Mouse (Mus musculus): ENCODE data around the gene Spsb4. TPM values are rescaled to one million over a fixed set of nuclear protein-coding genes. Genes with fewer than 3 reads are reported as not detected.
A peak's percentile ranks its signal among the peaks of the same experiment; 100 is the strongest.

The Spsb4 gene
- polyA plus RNA-seq (2015; fragmentation: Nextera tagmentation; extraction: Ambion mirVana), result 28.5 and 31.0 TPM in 2 replicates

DNA sequence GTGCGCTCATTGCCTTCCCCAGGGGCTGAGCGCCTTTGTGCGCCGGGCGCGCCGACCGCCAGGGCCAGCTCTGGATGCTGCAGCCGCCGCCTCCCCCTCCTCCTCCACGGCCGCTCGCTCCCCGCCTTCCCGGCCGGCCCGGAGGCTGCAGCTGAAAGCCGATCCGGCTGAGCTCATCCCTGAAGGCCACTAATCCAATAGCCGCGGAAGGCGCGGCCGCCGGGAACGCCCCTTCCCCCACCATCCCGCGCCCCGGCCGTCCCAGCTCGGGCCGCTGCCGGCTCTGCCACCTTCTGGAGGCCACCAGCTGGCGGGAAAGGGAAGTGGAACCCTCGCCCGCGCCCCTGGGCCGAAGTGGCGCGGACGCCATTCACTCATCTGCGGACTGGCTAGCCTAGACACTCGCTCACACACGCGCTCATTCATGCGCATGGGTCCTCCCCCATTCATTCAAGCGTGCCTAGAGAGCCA lies at the start of gene Spsb4:
Gene Spsb4, minus strand, starts transcription at position 167 of the 471 bp plus-strand sequence.
- peak; percentile 87 for ATAC-seq (ENCODE audit: low FRiP score)
- Histone ChIP-seq H3K4me3 (replicated peaks) (peak within 1 kb of the TSS; percentile 68), H3K9ac (replicated peaks) (peak within 1 kb of the TSS; percentile 86), H3K9me3 (replicated peaks) (no peaks in the 10 kb centered on the region), H3K4me2 (peak within 1 kb of the TSS; percentile 87), H3K27me3 (replicated peaks) (no peaks in the 10 kb centered on the region), H3K27ac (replicated peaks) (peak within 1 kb of the TSS; percentile 94), H3K4me1 (peaks cover 51% of the 10 kb centered on the region), H3K36me3 (no peaks in the 10 kb centered on the region)
- WGBS, result under 1% methylated on average over 37 of the region's 47 CpGs

DNA sequence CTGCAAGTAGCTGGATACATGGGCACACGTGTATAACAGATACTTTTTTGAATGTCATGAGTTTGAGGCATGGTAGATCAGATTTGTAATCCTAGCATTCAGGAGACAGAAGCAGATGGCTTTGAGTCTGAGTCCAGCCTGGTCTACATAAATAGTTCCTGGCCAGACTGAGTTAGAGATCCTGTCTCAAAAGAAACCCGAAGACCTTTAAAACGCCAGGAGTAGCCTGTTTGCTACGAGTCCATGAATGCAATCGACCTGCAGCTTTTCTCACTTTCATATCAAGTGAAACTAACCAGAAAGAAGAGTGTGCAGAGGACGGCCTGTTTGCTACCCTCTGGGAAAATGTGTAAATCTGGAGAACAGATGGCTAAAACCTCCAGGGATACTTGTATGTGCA lies 49.1 kb upstream of the Spsb4 start:
- H3K4me2 ChIP-seq, result no peak overlapping the region
- no peak overlapping the region for H3K27ac ChIP-seq (replicated peaks)
- no peaks in the 10 kb centered on the region for H3K9me3 ChIP-seq (replicated peaks)
- no peaks in the 10 kb centered on the region for H3K27me3 ChIP-seq (replicated peaks)
- no peak overlapping the region for H3K9ac ChIP-seq (replicated peaks)
- H3K4me3 ChIP-seq (replicated peaks), result no peak overlapping the region
- H3K36me3 ChIP-seq, result no peaks in the 10 kb centered on the region
- ATAC-seq (ENCODE audit: low FRiP score), result no peak
- WGBS, result 64% methylated on average over 6 of the region's 6 CpGs
- peaks cover 12% of the 10 kb centered on the region for H3K4me1 ChIP-seq

DNA sequence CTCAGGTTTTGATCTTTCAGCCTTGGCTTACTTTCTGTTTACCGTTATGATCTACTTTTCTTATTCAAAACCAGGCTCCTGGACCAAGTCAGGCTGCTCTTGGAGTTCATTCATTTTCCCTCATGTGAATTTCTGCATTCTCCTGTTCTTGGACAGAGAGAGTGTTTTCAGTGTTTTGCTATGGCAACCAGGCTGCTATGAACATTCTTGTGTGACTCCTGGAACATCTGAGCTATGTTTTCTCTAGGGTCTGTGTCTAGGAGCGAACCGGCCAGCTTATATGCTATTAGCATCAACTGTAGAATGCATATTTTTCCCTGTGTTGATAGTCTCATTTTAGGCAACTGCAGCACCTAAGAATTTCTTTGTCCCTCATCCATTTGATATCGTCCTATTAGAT lies 47.2 kb upstream of the Spsb4 start:
- Histone ChIP-seq H3K27ac (replicated peaks) (no peak overlapping the region), H3K36me3 (no peaks in the 10 kb centered on the region), H3K4me1 (peaks cover 14% of the 10 kb centered on the region), H3K4me2 (no peak overlapping the region), H3K4me3 (replicated peaks) (no peak overlapping the region), H3K9me3 (replicated peaks) (no peaks in the 10 kb centered on the region), H3K27me3 (replicated peaks) (no peaks in the 10 kb centered on the region), H3K9ac (replicated peaks) (no peak overlapping the region)
- ATAC-seq (ENCODE audit: low FRiP score), result no peak
- WGBS, result 37% methylated on average over 4 of the region's 4 CpGs

DNA sequence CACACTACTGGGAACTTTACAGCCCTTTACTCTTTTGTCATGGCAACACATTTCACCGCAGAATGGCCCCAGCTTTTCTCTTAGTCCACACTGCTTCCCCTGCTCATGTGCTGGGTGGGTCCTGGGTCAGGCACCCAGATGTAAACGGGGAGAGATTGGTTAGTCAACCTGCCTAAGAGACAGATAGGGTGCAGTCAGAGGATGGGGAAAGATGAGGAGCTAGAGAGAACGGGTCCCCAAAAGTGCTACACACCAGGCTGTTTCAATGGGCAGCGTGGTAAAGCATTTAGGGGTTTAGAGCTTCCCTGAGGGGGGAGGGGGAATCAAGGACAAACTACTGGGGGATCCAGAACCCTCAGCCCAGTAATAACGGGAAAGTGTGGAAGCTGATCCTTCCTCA lies 46.6 kb upstream of the Spsb4 start:
- Histone ChIP-seq H3K4me2 (no peak overlapping the region), H3K27ac (replicated peaks) (no peak overlapping the region), H3K36me3 (no peaks in the 10 kb centered on the region), H3K4me1 (peaks cover 18% of the 10 kb centered on the region), H3K27me3 (replicated peaks) (no peaks in the 10 kb centered on the region), H3K4me3 (replicated peaks) (no peak overlapping the region), H3K9me3 (replicated peaks) (no peaks in the 10 kb centered on the region), H3K9ac (replicated peaks) (no peak overlapping the region)
- WGBS, result 16% methylated on average over 5 of the region's 5 CpGs
- no peak for ATAC-seq (ENCODE audit: low FRiP score)

DNA sequence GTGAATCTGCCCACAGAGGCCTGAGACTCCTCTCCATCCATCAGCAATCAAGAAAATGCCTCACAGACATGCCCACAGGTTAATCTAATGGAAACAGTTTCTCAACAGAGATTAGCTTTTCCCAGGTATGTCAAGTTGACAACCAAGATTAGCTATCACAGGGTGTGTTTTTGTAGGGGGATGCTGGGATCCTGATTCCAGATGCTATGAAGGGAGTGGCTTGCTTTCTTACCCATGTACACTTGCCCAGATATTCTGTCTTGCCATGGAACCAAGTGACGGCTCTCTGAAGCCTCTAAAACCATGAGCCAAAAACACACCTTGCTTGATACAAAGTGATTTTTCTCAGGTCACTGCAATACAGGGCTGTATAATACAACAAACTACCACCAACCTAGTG lies 45.5 kb upstream of the Spsb4 start:
- ATAC-seq (ENCODE audit: low FRiP score), result no peak
- Histone ChIP-seq H3K4me3 (replicated peaks) (no peak overlapping the region), H3K9ac (replicated peaks) (no peak overlapping the region), H3K9me3 (replicated peaks) (no peaks in the 10 kb centered on the region), H3K36me3 (no peaks in the 10 kb centered on the region), H3K27me3 (replicated peaks) (no peaks in the 10 kb centered on the region), H3K4me2 (no peak overlapping the region), H3K4me1 (peaks cover 18% of the 10 kb centered on the region), H3K27ac (replicated peaks) (no peak overlapping the region)
- WGBS, result 89% methylated on average over 1 of the region's 1 CpGs

DNA sequence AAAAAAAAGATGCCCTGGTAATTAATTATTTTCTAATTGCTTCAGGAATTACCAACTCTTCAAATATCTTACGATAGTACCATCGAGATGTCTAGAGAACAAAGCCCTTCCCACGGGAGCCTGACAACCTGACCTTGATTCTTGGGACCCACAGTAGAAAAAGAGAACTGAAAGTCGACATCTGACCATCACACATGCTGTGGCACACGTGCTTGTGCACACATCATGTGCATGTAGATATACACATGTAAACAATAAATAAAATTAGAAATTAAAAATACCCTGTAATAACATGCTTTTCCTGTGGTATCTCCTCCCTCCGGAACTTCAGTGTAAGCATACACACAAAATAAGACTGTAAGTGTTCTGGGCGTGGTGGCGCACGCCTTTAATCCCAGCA lies 43.1 kb upstream of the Spsb4 start:
- H3K4me2 ChIP-seq, result no peak overlapping the region
- H3K4me3 ChIP-seq (replicated peaks), result no peak overlapping the region
- H3K9ac ChIP-seq (replicated peaks), result no peak overlapping the region
- H3K27me3 ChIP-seq (replicated peaks), result no peaks in the 10 kb centered on the region
- no peak for ATAC-seq (ENCODE audit: low FRiP score)
- no peaks in the 10 kb centered on the region for H3K36me3 ChIP-seq
- H3K4me1 ChIP-seq, result peaks cover 15% of the 10 kb centered on the region; the same call in 1 of the 2 replicates
- H3K27ac ChIP-seq (replicated peaks), result no peak overlapping the region
- H3K9me3 ChIP-seq (replicated peaks), result no peaks in the 10 kb centered on the region
- 92% methylated on average over 9 of the region's 9 CpGs for WGBS

DNA sequence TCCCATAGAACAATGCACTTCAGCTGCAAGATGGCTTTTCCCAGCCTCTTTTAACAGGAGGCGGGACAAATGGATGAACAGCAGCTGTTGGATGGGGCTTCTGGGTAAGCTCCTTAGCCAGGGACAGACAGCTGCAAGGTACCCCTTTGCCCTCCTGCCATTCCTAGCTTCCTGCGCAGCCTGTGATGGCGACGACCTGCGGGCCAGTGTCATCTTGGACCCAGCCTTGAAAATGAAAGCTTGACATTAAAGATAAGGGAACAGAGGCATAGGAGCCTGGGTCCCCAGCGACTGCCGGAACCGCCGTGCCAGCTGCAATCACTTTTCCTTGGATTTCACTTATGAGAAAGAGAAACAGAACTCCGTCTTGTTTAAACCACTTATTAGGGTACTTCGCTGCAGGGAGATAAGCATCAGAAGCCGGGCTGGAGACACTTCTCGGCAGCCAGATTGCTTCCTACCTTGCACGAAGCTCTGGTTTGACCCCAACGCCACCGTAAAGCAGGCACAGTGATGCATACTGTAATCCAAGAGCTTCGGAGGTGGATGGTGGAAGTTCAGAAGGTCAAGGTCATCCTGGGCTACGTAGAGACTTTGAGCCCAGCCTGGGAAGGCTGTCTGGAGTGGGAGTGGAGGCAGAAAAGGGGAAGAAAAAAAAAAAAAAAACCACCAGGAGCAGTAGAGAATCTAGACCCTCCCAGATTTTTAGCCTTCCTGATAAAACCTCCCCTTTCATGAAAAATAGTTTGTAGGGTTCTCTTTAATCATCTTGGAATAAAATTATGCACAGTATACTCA lies 38.1 kb upstream of the Spsb4 start:
- Histone ChIP-seq H3K27ac (replicated peaks) (no peak overlapping the region), H3K9ac (replicated peaks) (no peak overlapping the region), H3K9me3 (replicated peaks) (no peaks in the 10 kb centered on the region), H3K4me1 (0 out of 2 replicates have a peak, but pooled peaks cover 12% of the 10 kb centered on the region), H3K4me2 (0 out of 2 replicates have a peak overlapping the region, but pooled peaks have one; percentile 4), H3K4me3 (replicated peaks) (no peak overlapping the region), H3K36me3 (no peaks in the 10 kb centered on the region), H3K27me3 (replicated peaks) (no peaks in the 10 kb centered on the region)
- no peak for ATAC-seq (ENCODE audit: low FRiP score)
- 66% methylated on average over 18 of the region's 18 CpGs for WGBS

DNA sequence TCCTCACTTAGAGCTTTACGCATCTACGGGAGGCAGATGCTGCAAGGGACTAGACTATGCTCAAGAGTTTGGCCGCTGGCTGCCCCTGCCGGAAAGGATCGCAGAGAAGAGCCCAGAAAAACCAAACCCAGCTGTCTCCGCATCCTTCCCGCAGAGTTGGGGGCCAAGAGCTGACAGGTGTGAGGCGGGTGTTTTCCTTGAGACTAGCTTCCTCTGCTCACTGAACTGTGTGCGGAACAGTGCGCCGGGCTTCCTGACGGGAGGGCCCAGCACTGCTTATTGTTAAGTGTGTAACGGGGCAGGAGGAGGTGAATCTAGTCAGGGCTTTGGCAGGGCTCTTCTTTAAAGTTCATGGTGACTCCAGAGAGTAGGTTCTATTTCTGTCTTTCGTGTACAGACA lies 37.3 kb upstream of the Spsb4 start:
- Histone ChIP-seq H3K9ac (replicated peaks) (no peak overlapping the region), H3K4me1 (peaks cover 14% of the 10 kb centered on the region; the same call in 1 of the 2 replicates), H3K9me3 (replicated peaks) (no peaks in the 10 kb centered on the region), H3K4me3 (replicated peaks) (no peak overlapping the region), H3K27ac (replicated peaks) (no peak overlapping the region), H3K36me3 (no peaks in the 10 kb centered on the region), H3K4me2 (no peak overlapping the region), H3K27me3 (replicated peaks) (no peaks in the 10 kb centered on the region)
- WGBS, result 53% methylated on average over 14 of the region's 14 CpGs
- ATAC-seq (ENCODE audit: low FRiP score), result no peak

DNA sequence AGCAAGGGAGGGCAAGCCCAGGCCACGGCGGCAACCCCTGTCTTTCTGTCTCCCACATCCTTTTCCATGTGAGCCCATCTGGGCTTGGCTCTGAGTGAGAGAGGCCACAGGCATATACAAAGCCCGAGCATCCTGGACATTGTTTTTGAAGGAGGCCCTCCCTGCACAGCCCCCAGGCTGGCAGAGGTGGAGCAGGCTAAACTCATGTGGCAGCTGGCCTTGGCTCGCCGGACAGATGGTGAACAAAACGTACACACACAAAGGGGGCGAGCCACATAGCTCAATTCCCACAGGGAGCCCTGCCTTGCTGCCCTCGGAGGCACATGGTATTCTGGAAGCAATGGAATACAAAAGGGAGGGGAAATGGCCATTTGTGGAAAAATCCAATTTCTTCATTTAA lies 32.5 kb upstream of the Spsb4 start:
- ATAC-seq (ENCODE audit: low FRiP score), result no peak
- no peak overlapping the region for H3K4me2 ChIP-seq
- peaks cover 8% of the 10 kb centered on the region; the same call in 1 of the 2 replicates for H3K4me1 ChIP-seq
- H3K9ac ChIP-seq (replicated peaks), result no peak overlapping the region
- H3K4me3 ChIP-seq (replicated peaks), result no peak overlapping the region
- WGBS, result 16% methylated on average over 8 of the region's 8 CpGs
- no peak overlapping the region for H3K27ac ChIP-seq (replicated peaks)
- H3K36me3 ChIP-seq, result no peaks in the 10 kb centered on the region
- H3K27me3 ChIP-seq (replicated peaks), result no peaks in the 10 kb centered on the region
- H3K9me3 ChIP-seq (replicated peaks), result no peaks in the 10 kb centered on the region

DNA sequence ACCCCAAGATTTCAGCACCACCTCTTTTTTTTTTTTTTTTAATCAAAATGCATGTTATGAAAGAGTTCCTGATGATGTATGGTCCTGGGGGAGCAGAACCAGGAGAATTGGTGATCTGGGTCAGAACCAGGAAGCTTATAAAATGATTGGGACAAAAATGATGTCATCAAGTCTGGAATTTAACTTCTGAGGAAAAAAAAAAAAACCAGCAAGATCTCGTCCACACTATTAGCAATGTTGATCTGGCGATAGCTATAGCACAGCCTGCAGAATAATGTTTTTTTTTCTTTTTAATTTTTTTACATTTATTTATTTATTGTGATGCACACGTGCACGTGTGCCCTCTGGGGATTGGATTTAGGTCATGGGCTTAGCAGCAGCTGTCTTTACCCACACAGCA lies 27.6 kb upstream of the Spsb4 start:
- Histone ChIP-seq H3K4me3 (replicated peaks) (no peak overlapping the region), H3K9ac (replicated peaks) (no peak overlapping the region), H3K27me3 (replicated peaks) (no peaks in the 10 kb centered on the region), H3K36me3 (no peaks in the 10 kb centered on the region), H3K27ac (replicated peaks) (no peak overlapping the region), H3K4me2 (no peak overlapping the region), H3K4me1 (peaks cover 4% of the 10 kb centered on the region; the same call in 1 of the 2 replicates), H3K9me3 (replicated peaks) (no peaks in the 10 kb centered on the region)
- ATAC-seq (ENCODE audit: low FRiP score), result no peak
- 91% methylated on average over 4 of the region's 4 CpGs for WGBS

DNA sequence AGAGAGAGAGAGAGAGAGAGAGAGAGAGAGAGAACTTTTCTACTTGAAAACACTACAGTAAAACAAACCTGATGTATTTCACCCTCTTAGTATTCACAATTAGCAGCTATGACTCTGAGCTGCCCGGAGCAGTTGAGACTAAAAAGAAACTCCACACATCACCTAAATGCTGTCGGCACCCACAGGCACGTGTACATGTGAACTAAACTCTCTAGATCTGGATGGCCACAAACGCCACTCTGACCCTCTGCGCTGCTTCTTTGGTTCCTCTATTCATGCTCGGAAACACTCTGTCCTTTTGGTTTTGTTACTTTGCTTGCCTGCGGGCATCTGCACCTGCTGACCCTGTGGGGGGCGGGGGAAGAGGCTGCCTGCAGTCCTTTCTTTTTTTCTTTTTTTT lies 23.0 kb upstream of the Spsb4 start:
- Histone ChIP-seq H3K4me2 (no peak overlapping the region), H3K9ac (replicated peaks) (no peak overlapping the region), H3K36me3 (no peaks in the 10 kb centered on the region), H3K4me3 (replicated peaks) (no peak overlapping the region), H3K27me3 (replicated peaks) (no peaks in the 10 kb centered on the region), H3K4me1 (no peaks in the 10 kb centered on the region), H3K27ac (replicated peaks) (no peak overlapping the region), H3K9me3 (replicated peaks) (no peaks in the 10 kb centered on the region)
- ATAC-seq (ENCODE audit: low FRiP score), result no peak
- WGBS, result 63% methylated on average over 8 of the region's 8 CpGs

DNA sequence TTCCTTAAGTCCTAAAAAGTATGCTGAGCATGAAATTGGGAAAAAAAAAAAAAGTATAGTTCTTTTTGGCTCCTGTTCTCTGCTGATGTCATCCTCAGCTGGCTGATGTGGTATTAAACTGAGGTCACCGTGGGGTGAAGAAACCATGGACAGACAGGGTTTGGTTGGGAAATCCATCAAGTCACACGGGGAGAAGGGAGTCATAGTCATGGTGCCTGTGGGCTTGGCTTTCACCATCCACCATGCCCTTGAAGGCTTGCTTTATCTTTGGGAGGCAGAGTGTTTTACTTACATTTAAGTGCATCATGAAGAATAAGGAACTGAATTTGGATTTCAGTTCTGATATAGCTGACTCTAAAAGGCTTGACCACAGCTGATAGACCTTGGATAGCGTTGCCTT lies 19.4 kb upstream of the Spsb4 start:
- Histone ChIP-seq H3K36me3 (no peaks in the 10 kb centered on the region), H3K27ac (replicated peaks) (no peak overlapping the region), H3K4me1 (no peaks in the 10 kb centered on the region), H3K9ac (replicated peaks) (no peak overlapping the region), H3K4me2 (no peak overlapping the region), H3K4me3 (replicated peaks) (no peak overlapping the region), H3K27me3 (replicated peaks) (no peaks in the 10 kb centered on the region), H3K9me3 (replicated peaks) (no peaks in the 10 kb centered on the region)
- no peak for ATAC-seq (ENCODE audit: low FRiP score)
- 88% methylated on average over 3 of the region's 3 CpGs for WGBS
